Mouse (Mus musculus): ENCODE data around the gene 2410131K14Rik. TPM values are rescaled to one million over a fixed set of nuclear protein-coding genes. Genes with fewer than 3 reads are reported as not detected.
A peak's percentile ranks its signal among the peaks of the same experiment; 100 is the strongest.

2410131K14Rik gene
- polyA plus RNA-seq, 1 experiment from 2014 or later: 11.6 TPM

GRCm38 (mm10) chr5:118239671-118240070 lies 5.4 kb upstream of the 2410131K14Rik start:
- no peak overlapping the region for H3K4me3 ChIP-seq
- 88% methylated on average over 12 of the region's 12 CpGs for WGBS

GRCm38 (mm10) chr5:118245606-118246308 lies 730 bp downstream of the 2410131K14Rik start:
- Histone ChIP-seq H3K36me3 (replicated peaks) (peaks cover 56% of the 10 kb centered on the region), H3K4me3 (peak overlapping the region; percentile 78), H3K4me1 (peaks cover 34% of the 10 kb centered on the region), H3K27ac (replicated peaks) (peak overlapping the region; percentile 90), H3K27me3 (replicated peaks; ENCODE audit: low read depth, poor library complexity, severe bottlenecking) (no peaks in the 10 kb centered on the region), H3K9me3 (no peaks in the 10 kb centered on the region)
- peak; percentile 45 for DNase-seq (ENCODE audit: low spot score)
- WGBS: 8% methylated on average over 15 of the region's 15 CpGs

More at GRCm38 (mm10) chr5:118239671-118240070, 5.4 kb upstream of the 2410131K14Rik start:
- no peak overlapping the region for H3K27ac ChIP-seq (replicated peaks)
- H3K4me1 ChIP-seq: peaks cover 9% of the 10 kb centered on the region
- no peak for DNase-seq (ENCODE audit: low spot score)
- H3K36me3 ChIP-seq (replicated peaks): peaks cover 37% of the 10 kb centered on the region
- H3K27me3 ChIP-seq (replicated peaks; ENCODE audit: low read depth, poor library complexity, severe bottlenecking): no peaks in the 10 kb centered on the region
- no peaks in the 10 kb centered on the region for H3K9me3 ChIP-seq

- H3K27ac ChIP-seq (replicated peaks): no peak overlapping the region
- peaks cover 34% of the 10 kb centered on the region for H3K4me1 ChIP-seq
- peak overlapping the region; percentile 78; the same call in 1 of the 2 replicates for H3K4me3 ChIP-seq
- H3K36me3 ChIP-seq (replicated peaks): peaks cover 52% of the 10 kb centered on the region
- H3K9me3 ChIP-seq: no peaks in the 10 kb centered on the region
- peak; percentile 22 for DNase-seq (ENCODE audit: low spot score)
- no peaks in the 10 kb centered on the region for H3K27me3 ChIP-seq (replicated peaks; ENCODE audit: low read depth, poor library complexity, severe bottlenecking)
- 58% methylated on average over 8 of the region's 8 CpGs for WGBS
These were observed 2.4 kb downstream of the 2410131K14Rik start for GRCm38 (mm10) chr5:118247378-118247777.

- Histone ChIP-seq H3K27me3 (replicated peaks; ENCODE audit: low read depth, poor library complexity, severe bottlenecking) (no peaks in the 10 kb centered on the region), H3K36me3 (replicated peaks) (peaks cover 62% of the 10 kb centered on the region), H3K27ac (replicated peaks) (no peak overlapping the region), H3K4me3 (no peak overlapping the region), H3K4me1 (peaks cover 17% of the 10 kb centered on the region), H3K9me3 (no peaks in the 10 kb centered on the region)
- no peak for DNase-seq (ENCODE audit: low spot score)
- 85% methylated on average over 7 of the region's 7 CpGs for WGBS
These were observed 6.0 kb downstream of the 2410131K14Rik start for GRCm38 (mm10) chr5:118250987-118251386.

GRCm38 (mm10) chr5:118253551-118253950 lies 8.5 kb downstream of the 2410131K14Rik start:
- WGBS: 85% methylated on average over 3 of the region's 3 CpGs
- H3K4me3 ChIP-seq: no peak overlapping the region

GRCm38 (mm10) chr5:118256981-118257380 lies 12.0 kb downstream of the 2410131K14Rik start:
- no peaks in the 10 kb centered on the region for H3K4me1 ChIP-seq
- no peaks in the 10 kb centered on the region for H3K27me3 ChIP-seq (replicated peaks; ENCODE audit: low read depth, poor library complexity, severe bottlenecking)
- H3K27ac ChIP-seq (replicated peaks): no peak overlapping the region
- 93% methylated on average over 4 of the region's 4 CpGs for WGBS
- H3K36me3 ChIP-seq (replicated peaks): peaks cover 72% of the 10 kb centered on the region
- H3K4me3 ChIP-seq: no peak overlapping the region
- no peaks in the 10 kb centered on the region for H3K9me3 ChIP-seq
- DNase-seq (ENCODE audit: low spot score): no peak

More at GRCm38 (mm10) chr5:118253551-118253950, 8.5 kb downstream of the 2410131K14Rik start:
- Histone ChIP-seq H3K27me3 (replicated peaks; ENCODE audit: low read depth, poor library complexity, severe bottlenecking) (no peaks in the 10 kb centered on the region), H3K4me1 (no peaks in the 10 kb centered on the region), H3K36me3 (replicated peaks) (peaks cover 67% of the 10 kb centered on the region), H3K27ac (replicated peaks) (no peak overlapping the region), H3K9me3 (no peaks in the 10 kb centered on the region)
- DNase-seq (ENCODE audit: low spot score): no peak

GRCm38 (mm10) chr5:118259152-118259551 lies 14.1 kb downstream of the 2410131K14Rik start:
- no peaks in the 10 kb centered on the region for H3K27me3 ChIP-seq (replicated peaks; ENCODE audit: low read depth, poor library complexity, severe bottlenecking)
- WGBS: 76% methylated on average over 6 of the region's 6 CpGs
- 0 out of 2 replicates have a peak, but pooled peaks cover under 1% of the 10 kb centered on the region for H3K4me1 ChIP-seq
- peaks cover 87% of the 10 kb centered on the region for H3K36me3 ChIP-seq (replicated peaks)
- H3K4me3 ChIP-seq: no peak overlapping the region
- DNase-seq (ENCODE audit: low spot score): no peak
- H3K27ac ChIP-seq (replicated peaks): no peak overlapping the region
- no peaks in the 10 kb centered on the region for H3K9me3 ChIP-seq

GRCm38 (mm10) chr5:118259636-118260035 lies 14.6 kb downstream of the 2410131K14Rik start:
- no peaks in the 10 kb centered on the region for H3K27me3 ChIP-seq (replicated peaks; ENCODE audit: low read depth, poor library complexity, severe bottlenecking)
- H3K4me3 ChIP-seq: no peak overlapping the region
- 91% methylated on average over 6 of the region's 6 CpGs for WGBS
- H3K27ac ChIP-seq (replicated peaks): no peak overlapping the region
- peaks cover 89% of the 10 kb centered on the region for H3K36me3 ChIP-seq (replicated peaks)
- 0 out of 2 replicates have a peak, but pooled peaks cover 3% of the 10 kb centered on the region for H3K4me1 ChIP-seq
- H3K9me3 ChIP-seq: no peaks in the 10 kb centered on the region
- DNase-seq (ENCODE audit: low spot score): no peak

GRCm38 (mm10) chr5:118260055-118260454 lies 15.0 kb downstream of the 2410131K14Rik start:
- no peak for DNase-seq (ENCODE audit: low spot score)
- Histone ChIP-seq H3K4me3 (no peak overlapping the region), H3K9me3 (no peaks in the 10 kb centered on the region), H3K4me1 (0 out of 2 replicates have a peak, but pooled peaks cover 3% of the 10 kb centered on the region), H3K27me3 (replicated peaks; ENCODE audit: low read depth, poor library complexity, severe bottlenecking) (no peaks in the 10 kb centered on the region), H3K27ac (replicated peaks) (no peak overlapping the region), H3K36me3 (replicated peaks) (peaks cover 89% of the 10 kb centered on the region)
- 90% methylated on average over 10 of the region's 10 CpGs for WGBS

- WGBS: 94% methylated on average over 11 of the region's 11 CpGs
These were observed 15.6 kb downstream of the 2410131K14Rik start for GRCm38 (mm10) chr5:118260642-118261041.

GRCm38 (mm10) chr5:118261181-118261580 lies 16.2 kb downstream of the 2410131K14Rik start:
- no peaks in the 10 kb centered on the region for H3K9me3 ChIP-seq
- H3K4me3 ChIP-seq: no peak overlapping the region
- no peak for DNase-seq (ENCODE audit: low spot score)
- no peaks in the 10 kb centered on the region for H3K27me3 ChIP-seq (replicated peaks; ENCODE audit: low read depth, poor library complexity, severe bottlenecking)
- 0 out of 2 replicates have a peak, but pooled peaks cover 3% of the 10 kb centered on the region for H3K4me1 ChIP-seq
- H3K36me3 ChIP-seq (replicated peaks): peaks cover 80% of the 10 kb centered on the region
- no peak overlapping the region for H3K27ac ChIP-seq (replicated peaks)
- 96% methylated on average over 9 of the region's 9 CpGs for WGBS

More at GRCm38 (mm10) chr5:118260642-118261041, 15.6 kb downstream of the 2410131K14Rik start:
- H3K4me1 ChIP-seq: 0 out of 2 replicates have a peak, but pooled peaks cover 3% of the 10 kb centered on the region
- no peaks in the 10 kb centered on the region for H3K27me3 ChIP-seq (replicated peaks; ENCODE audit: low read depth, poor library complexity, severe bottlenecking)
- H3K27ac ChIP-seq (replicated peaks): no peak overlapping the region
- no peaks in the 10 kb centered on the region for H3K9me3 ChIP-seq
- no peak for DNase-seq (ENCODE audit: low spot score)
- H3K4me3 ChIP-seq: no peak overlapping the region
- H3K36me3 ChIP-seq (replicated peaks): peaks cover 85% of the 10 kb centered on the region

GRCm38 (mm10) chr5:118262418-118262817 lies 17.4 kb downstream of the 2410131K14Rik start:
- no peak for DNase-seq (ENCODE audit: low spot score)
- Histone ChIP-seq H3K36me3 (replicated peaks) (peaks cover 67% of the 10 kb centered on the region), H3K27me3 (replicated peaks; ENCODE audit: low read depth, poor library complexity, severe bottlenecking) (0 out of 2 replicates have a peak, but pooled peaks cover 5% of the 10 kb centered on the region), H3K4me1 (0 out of 2 replicates have a peak, but pooled peaks cover 3% of the 10 kb centered on the region), H3K27ac (replicated peaks) (no peak overlapping the region), H3K9me3 (no peaks in the 10 kb centered on the region), H3K4me3 (no peak overlapping the region)
- 93% methylated on average over 8 of the region's 8 CpGs for WGBS

GRCm38 (mm10) chr5:118264279-118264678 lies 19.3 kb downstream of the 2410131K14Rik start:
- H3K9me3 ChIP-seq: no peaks in the 10 kb centered on the region
- no peak overlapping the region for H3K4me3 ChIP-seq
- H3K36me3 ChIP-seq (replicated peaks): peaks cover 49% of the 10 kb centered on the region
- H3K27me3 ChIP-seq (replicated peaks; ENCODE audit: low read depth, poor library complexity, severe bottlenecking): peaks cover 16% of the 10 kb centered on the region
- H3K4me1 ChIP-seq: peaks cover 8% of the 10 kb centered on the region
- DNase-seq (ENCODE audit: low spot score): no peak
- H3K27ac ChIP-seq (replicated peaks): no peak overlapping the region
- WGBS: 83% methylated on average over 9 of the region's 9 CpGs

All from embryonic facial prominence, embryonic 10.5 days (tissue).